Comparison of ENCODE assay signal across 47 mouse cellular contexts in genomic region chr1:20736572-20736971, GRCm38 (mm10). TPM values are rescaled to one million over a fixed set of nuclear protein-coding genes. Genes with fewer than 3 reads are reported as not detected.
"Had no signal": no experiment of that assay in that cellular context is flagged by ENCODE, and none has a peak within 500 bp of the region (broad histone marks: within the 10 kb centered on the region; RNA-seq: fewer than 3 reads in every experiment).

No protein-coding gene starts in this region.

- H3K9ac ChIP-seq: limb, embryonic 12.5 days; limb, embryonic 13.5 days; limb, embryonic 15.5 days; liver, embryonic 12.5 days; liver, embryonic 13.5 days; liver, embryonic 14.5 days; liver, embryonic 15.5 days; liver, postnatal 0 days; lung, embryonic 14.5 days; lung, embryonic 15.5 days; midbrain, embryonic 12.5 days; midbrain, embryonic 13.5 days; midbrain, embryonic 15.5 days had no signal

- H3K27me3 ChIP-seq: limb, embryonic 12.5 days; limb, embryonic 13.5 days; limb, embryonic 15.5 days; liver, embryonic 12.5 days; liver, embryonic 13.5 days; liver, embryonic 15.5 days; lung, embryonic 15.5 days; megakaryocyte, embryonic 14.5 days; midbrain, embryonic 12.5 days; midbrain, embryonic 13.5 days; midbrain, embryonic 15.5 days had no signal

- H3K36me3 ChIP-seq: limb, embryonic 10.5 days; limb, embryonic 12.5 days; limb, embryonic 13.5 days; limb, embryonic 15.5 days; liver, embryonic 12.5 days; liver, embryonic 13.5 days; liver, embryonic 15.5 days; lung, embryonic 15.5 days; midbrain, embryonic 10.5 days; midbrain, embryonic 12.5 days; midbrain, embryonic 13.5 days; midbrain, embryonic 15.5 days had no signal

- H3K27ac ChIP-seq: limb, embryonic 10.5 days; limb, embryonic 12.5 days; limb, embryonic 13.5 days; limb, embryonic 15.5 days; liver, embryonic 12.5 days; liver, embryonic 13.5 days; liver, embryonic 14.5 days; liver, embryonic 15.5 days; lung, embryonic 15.5 days; macrophage; midbrain, embryonic 10.5 days; midbrain, embryonic 12.5 days; midbrain, embryonic 13.5 days; midbrain, embryonic 15.5 days had no signal

- DNase-seq: left cerebral cortex, postnatal 4 days; liver; liver, embryonic 13.5 days; liver, postnatal 0 days; lung, adult 18-20 months; lung, adult 2 months; lung, embryonic 14.5 days; lung, postnatal 10 days; lung, postnatal 14 days; lung, postnatal 36 days; lung, postnatal 4 days; midbrain, embryonic 14.5 days had no signal

- H3K9me3 ChIP-seq: limb, embryonic 10.5 days; limb, embryonic 12.5 days; limb, embryonic 13.5 days; limb, embryonic 15.5 days; liver, embryonic 12.5 days; liver, embryonic 13.5 days; liver, embryonic 15.5 days; lung, embryonic 15.5 days; megakaryocyte, embryonic 14.5 days; midbrain, embryonic 10.5 days; midbrain, embryonic 12.5 days; midbrain, embryonic 13.5 days; midbrain, embryonic 15.5 days had no signal

- H3K4me2 ChIP-seq: limb, embryonic 12.5 days; limb, embryonic 13.5 days; limb, embryonic 15.5 days; liver, embryonic 11.5 days; liver, embryonic 12.5 days; liver, embryonic 13.5 days; liver, embryonic 15.5 days; lung, embryonic 14.5 days; lung, embryonic 15.5 days; midbrain, embryonic 11.5 days; midbrain, embryonic 12.5 days; midbrain, embryonic 13.5 days; midbrain, embryonic 15.5 days had no signal

- H3K4me3 ChIP-seq: limb, embryonic 10.5 days; limb, embryonic 12.5 days; limb, embryonic 13.5 days; limb, embryonic 15.5 days; liver, embryonic 12.5 days; liver, embryonic 13.5 days; liver, embryonic 15.5 days; lung, embryonic 15.5 days; megakaryocyte, embryonic 14.5 days; midbrain, embryonic 10.5 days; midbrain, embryonic 12.5 days; midbrain, embryonic 13.5 days; midbrain, embryonic 15.5 days; myocyte had no signal

- H3K4me1 ChIP-seq: limb, embryonic 10.5 days; limb, embryonic 12.5 days; limb, embryonic 13.5 days; limb, embryonic 15.5 days; liver, embryonic 12.5 days; liver, embryonic 13.5 days; liver, embryonic 15.5 days; lung, embryonic 15.5 days; megakaryocyte, embryonic 14.5 days; midbrain, embryonic 10.5 days; midbrain, embryonic 12.5 days; midbrain, embryonic 13.5 days; midbrain, embryonic 15.5 days had no signal

RNA-seq across cellular contexts. Expression of gene Il17a, which starts 5.9 kb away (rescaled TPM):
- total RNA-seq: left cerebral cortex, adult 8-10 months; left cerebral cortex, postnatal 10 days; left cerebral cortex, postnatal 14 days; left cerebral cortex, postnatal 25 days; left cerebral cortex, postnatal 36 days; left cerebral cortex, postnatal 4 days; liver, adult 2 months; megakaryocyte progenitor cell, adult 5-6 weeks; megakaryocyte, adult 5-6 weeks; megakaryocyte-erythroid progenitor cell, adult 5-6 weeks; midbrain, postnatal 0 days; monocyte, adult 5-6 weeks had no signal
- polyA plus RNA-seq: limb, embryonic 10.5 days; limb, embryonic 11.5 days; limb, embryonic 12.5 days; limb, embryonic 13.5 days; limb, embryonic 14.5 days; limb, embryonic 15.5 days; liver, adult 2 months; liver, embryonic 11.5 days; liver, embryonic 12.5 days; liver, embryonic 13.5 days; liver, embryonic 14.5 days; liver, embryonic 15.5 days; liver, embryonic 16.5 days; liver, postnatal 0 days; lung, adult 2 months; lung, embryonic 14.5 days; lung, embryonic 15.5 days; lung, embryonic 16.5 days; lung, postnatal 0 days; macrophage; midbrain, embryonic 10.5 days; midbrain, embryonic 11.5 days; midbrain, embryonic 12.5 days; midbrain, embryonic 13.5 days; midbrain, embryonic 14.5 days; midbrain, embryonic 15.5 days; midbrain, embryonic 16.5 days; midbrain, postnatal 0 days; myocyte; neural tube, embryonic 11.5 days had no signal

RNA-seq across cellular contexts. Expression of gene Il17f, which starts 53.8 kb away (rescaled TPM):
- total RNA-seq: left cerebral cortex, postnatal 10 days; left cerebral cortex, postnatal 14 days; left cerebral cortex, postnatal 25 days; left cerebral cortex, postnatal 4 days; liver, adult 2 months; megakaryocyte-erythroid progenitor cell, adult 5-6 weeks; monocyte, adult 5-6 weeks had no signal
- polyA plus RNA-seq: limb, embryonic 10.5 days; limb, embryonic 11.5 days; limb, embryonic 12.5 days; liver, adult 2 months; liver, embryonic 11.5 days; liver, embryonic 13.5 days; liver, embryonic 15.5 days; liver, embryonic 16.5 days; liver, postnatal 0 days; lung, adult 2 months; lung, embryonic 14.5 days; lung, embryonic 15.5 days; lung, embryonic 16.5 days; lung, postnatal 0 days; macrophage; midbrain, embryonic 10.5 days; midbrain, embryonic 11.5 days; midbrain, embryonic 14.5 days; midbrain, embryonic 15.5 days; midbrain, embryonic 16.5 days; midbrain, postnatal 0 days; myocyte had no signal
